Mouse (Mus musculus): ENCODE measurements around the gene Rab42.

Gene Rab42

GRCm38 (mm10) chr4:132302939-132303479 lies at the start of gene Rab42:
TSS of gene Rab42 (minus strand) at chr4:132303385.
- DNase-seq (ENCODE audit: extremely low read depth, low read depth, low spot score) = no peak

GRCm38 (mm10) chr4:132352739-132353138 lies 49.6 kb upstream of the Rab42 start:
- no peak for DNase-seq (ENCODE audit: extremely low read depth, low read depth, low spot score)

GRCm38 (mm10) chr4:132351401-132351800 lies 48.2 kb upstream of the Rab42 start:
- no peak for DNase-seq (ENCODE audit: extremely low read depth, low read depth, low spot score)

GRCm38 (mm10) chr4:132350854-132351253 lies 47.7 kb upstream of the Rab42 start:
- DNase-seq (ENCODE audit: extremely low read depth, low read depth, low spot score) = no peak

- no peak for DNase-seq (ENCODE audit: extremely low read depth, low read depth, low spot score)
Measured at GRCm38 (mm10) chr4:132350123-132350740, 47.0 kb upstream of the Rab42 start.

- DNase-seq (ENCODE audit: extremely low read depth, low read depth, low spot score) = no peak
Measured at GRCm38 (mm10) chr4:132349495-132350122, 46.4 kb upstream of the Rab42 start.

- DNase-seq (ENCODE audit: extremely low read depth, low read depth, low spot score) = no peak
Measured at GRCm38 (mm10) chr4:132346661-132347060, 43.5 kb upstream of the Rab42 start.

GRCm38 (mm10) chr4:132346261-132346660 lies 43.1 kb upstream of the Rab42 start:
- DNase-seq (ENCODE audit: extremely low read depth, low read depth, low spot score) = no peak

GRCm38 (mm10) chr4:132345843-132346212 lies 42.6 kb upstream of the Rab42 start:
- DNase-seq (ENCODE audit: extremely low read depth, low read depth, low spot score) = no peak

GRCm38 (mm10) chr4:132345135-132345842 lies 42.1 kb upstream of the Rab42 start:
- DNase-seq (ENCODE audit: extremely low read depth, low read depth, low spot score) = no peak

GRCm38 (mm10) chr4:132344403-132345134 lies 41.4 kb upstream of the Rab42 start:
- no peak for DNase-seq (ENCODE audit: extremely low read depth, low read depth, low spot score)

- no peak for DNase-seq (ENCODE audit: extremely low read depth, low read depth, low spot score)
Measured at GRCm38 (mm10) chr4:132341451-132341850, 38.3 kb upstream of the Rab42 start.

GRCm38 (mm10) chr4:132338943-132339342 lies 35.8 kb upstream of the Rab42 start:
- DNase-seq (ENCODE audit: extremely low read depth, low read depth, low spot score) = no peak

- DNase-seq (ENCODE audit: extremely low read depth, low read depth, low spot score) = no peak
Measured at GRCm38 (mm10) chr4:132332880-132333279, 29.7 kb upstream of the Rab42 start.

- DNase-seq (ENCODE audit: extremely low read depth, low read depth, low spot score) = no peak
Measured at GRCm38 (mm10) chr4:132331960-132332359, 28.8 kb upstream of the Rab42 start.

- peak; percentile 36 for DNase-seq (ENCODE audit: extremely low read depth, low read depth, low spot score)
Measured at GRCm38 (mm10) chr4:132329835-132330354, 26.7 kb upstream of the Rab42 start.

- no peak for DNase-seq (ENCODE audit: extremely low read depth, low read depth, low spot score)
Measured at GRCm38 (mm10) chr4:132329115-132329834, 26.1 kb upstream of the Rab42 start, which contains the start of gene Trnau1ap. TSS of gene Trnau1ap (minus strand) at chr4:132329538.

GRCm38 (mm10) chr4:132328391-132328982 lies 25.3 kb upstream of the Rab42 start:
- no peak for DNase-seq (ENCODE audit: extremely low read depth, low read depth, low spot score)

- no peak for DNase-seq (ENCODE audit: extremely low read depth, low read depth, low spot score)
Measured at GRCm38 (mm10) chr4:132326481-132326880, 23.3 kb upstream of the Rab42 start.

- DNase-seq (ENCODE audit: extremely low read depth, low read depth, low spot score) = no peak
Measured at GRCm38 (mm10) chr4:132315711-132316110, 12.5 kb upstream of the Rab42 start.
